Mouse (Mus musculus) c-Kit-positive CD71-negative TER-119-negative erythroid progenitor cells, embryonic 14.5 days (primary cell): ENCODE results near the gene Alkbh6.

Source experiments
- DNase-seq: peaks from one replicate; pipeline ENCODE4 v3.0.0-alpha.2; 2013; ENCODE audit warnings: low read depth

Gene Alkbh6

GRCm38 (mm10) chr7:30328379-30328778 lies 19.9 kb downstream of the Alkbh6 start:
- no peak for DNase-seq

DNA sequence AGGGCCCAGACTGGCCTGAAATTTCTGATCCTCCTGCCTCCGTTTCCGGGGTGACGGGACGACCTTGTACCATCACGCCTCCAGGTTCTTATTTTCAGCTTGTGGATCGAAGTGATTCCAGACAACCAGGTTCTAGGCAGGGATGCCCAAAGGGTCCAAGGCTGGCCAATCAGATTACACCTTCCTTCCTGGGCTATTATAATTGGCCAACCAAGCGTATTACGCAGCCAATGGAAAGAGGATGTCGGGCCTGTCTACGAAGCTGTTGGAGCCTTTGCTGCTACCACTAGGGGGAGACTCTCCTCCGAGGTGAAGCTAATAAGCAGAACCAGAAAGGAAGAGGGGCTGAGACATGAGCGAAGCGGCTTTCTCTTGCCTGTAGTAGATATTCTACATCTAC lies 23.4 kb downstream of the Alkbh6 start:
- DNase-seq, result peak; percentile 80

- no peak for DNase-seq
Measured at GRCm38 (mm10) chr7:30332622-30333259, 24.2 kb downstream of the Alkbh6 start.

DNA sequence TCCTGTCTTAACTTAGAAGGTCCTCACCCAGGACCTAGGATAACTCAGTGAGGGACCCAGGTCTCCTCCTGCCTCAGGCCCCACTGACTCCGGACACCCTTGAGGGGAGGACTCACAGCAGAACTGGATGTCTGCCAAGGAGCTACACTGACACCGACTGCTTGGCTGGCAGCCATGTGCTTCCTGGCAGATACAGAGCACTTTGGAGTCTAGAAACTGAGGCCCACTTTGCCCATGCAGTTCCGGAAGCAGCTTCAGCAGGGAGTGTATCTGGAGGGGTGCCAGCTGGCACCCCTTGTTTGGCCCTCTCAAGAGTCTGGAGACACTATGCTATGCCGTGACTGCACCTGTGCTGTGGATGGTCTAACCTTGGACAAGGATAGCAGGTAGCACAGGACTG lies 24.9 kb downstream of the Alkbh6 start:
- no peak for DNase-seq

DNA sequence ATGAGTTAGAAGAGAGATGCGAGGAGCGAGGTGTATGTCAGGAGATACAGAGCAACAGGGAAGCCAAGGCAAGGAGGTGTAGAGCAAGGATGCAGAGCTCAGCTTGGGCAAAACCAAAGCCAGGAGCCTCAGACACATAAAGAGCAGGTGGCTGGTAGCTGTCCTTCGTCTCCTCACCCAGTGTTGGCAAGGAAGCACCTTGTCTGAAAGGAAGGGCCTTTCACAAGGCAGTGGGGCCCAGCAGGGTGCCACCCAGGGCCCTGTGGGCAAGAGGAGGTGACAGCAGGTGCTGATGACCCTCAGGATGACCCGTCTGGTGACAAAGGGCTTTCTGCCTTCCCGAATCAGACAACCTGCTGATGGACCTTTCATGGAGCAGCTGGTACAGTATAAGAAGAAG lies 26.0 kb downstream of the Alkbh6 start:
- no peak for DNase-seq

GRCm38 (mm10) chr7:30335688-30336087 lies 27.2 kb downstream of the Alkbh6 start:
- no peak for DNase-seq

DNA sequence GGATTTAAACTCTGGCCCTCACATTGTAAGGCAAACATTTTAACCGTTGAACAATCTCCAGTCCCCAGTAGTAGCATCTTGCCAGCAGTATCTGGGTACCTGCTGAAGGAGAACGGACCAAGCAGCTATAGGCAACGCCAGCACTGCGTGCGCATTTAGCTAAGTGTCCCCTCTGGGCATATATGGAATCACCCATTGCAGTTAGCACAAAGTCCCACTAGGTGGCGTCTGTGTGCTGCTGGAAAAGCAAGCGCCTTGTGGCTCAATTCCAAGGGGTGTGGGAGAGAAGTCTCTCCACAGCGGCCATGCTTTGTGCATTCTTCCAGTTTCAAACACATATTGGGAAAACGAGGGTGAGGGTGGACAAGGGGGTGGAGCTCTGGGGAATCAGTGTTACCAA lies 27.9 kb downstream of the Alkbh6 start:
- peak; percentile 78 for DNase-seq

DNA sequence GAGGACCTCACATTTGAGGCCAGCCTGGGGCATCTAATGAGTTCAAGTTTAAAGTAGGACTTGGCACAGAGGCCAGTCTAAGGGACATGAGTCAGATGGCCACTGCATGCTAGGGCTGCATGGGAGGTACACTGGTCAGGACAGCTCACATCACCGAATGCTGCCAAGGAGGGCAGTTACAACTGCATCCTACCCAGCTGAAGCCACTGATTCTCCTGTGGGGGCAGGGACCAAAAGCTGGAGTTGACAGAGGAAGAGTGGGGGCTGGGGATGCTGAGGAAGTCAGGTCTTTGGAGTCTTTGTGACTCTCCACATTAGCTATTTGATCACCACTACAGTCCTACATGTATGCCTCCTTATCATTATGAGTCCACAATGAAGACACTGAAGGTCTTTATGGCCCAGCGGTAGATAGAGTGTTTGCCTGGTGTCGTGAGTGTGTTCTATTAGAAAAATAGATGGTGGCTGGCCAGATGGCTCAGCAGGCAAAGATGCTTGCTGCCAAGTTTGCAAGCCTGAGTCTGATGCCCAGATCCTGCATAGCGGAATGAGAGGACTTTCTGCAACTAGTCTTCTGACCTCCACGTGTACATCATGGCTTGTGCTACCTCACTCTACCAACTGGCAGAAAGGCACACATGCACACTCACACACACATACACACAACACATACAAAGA lies 31.1 kb downstream of the Alkbh6 start:
- DNase-seq, result no peak

DNA sequence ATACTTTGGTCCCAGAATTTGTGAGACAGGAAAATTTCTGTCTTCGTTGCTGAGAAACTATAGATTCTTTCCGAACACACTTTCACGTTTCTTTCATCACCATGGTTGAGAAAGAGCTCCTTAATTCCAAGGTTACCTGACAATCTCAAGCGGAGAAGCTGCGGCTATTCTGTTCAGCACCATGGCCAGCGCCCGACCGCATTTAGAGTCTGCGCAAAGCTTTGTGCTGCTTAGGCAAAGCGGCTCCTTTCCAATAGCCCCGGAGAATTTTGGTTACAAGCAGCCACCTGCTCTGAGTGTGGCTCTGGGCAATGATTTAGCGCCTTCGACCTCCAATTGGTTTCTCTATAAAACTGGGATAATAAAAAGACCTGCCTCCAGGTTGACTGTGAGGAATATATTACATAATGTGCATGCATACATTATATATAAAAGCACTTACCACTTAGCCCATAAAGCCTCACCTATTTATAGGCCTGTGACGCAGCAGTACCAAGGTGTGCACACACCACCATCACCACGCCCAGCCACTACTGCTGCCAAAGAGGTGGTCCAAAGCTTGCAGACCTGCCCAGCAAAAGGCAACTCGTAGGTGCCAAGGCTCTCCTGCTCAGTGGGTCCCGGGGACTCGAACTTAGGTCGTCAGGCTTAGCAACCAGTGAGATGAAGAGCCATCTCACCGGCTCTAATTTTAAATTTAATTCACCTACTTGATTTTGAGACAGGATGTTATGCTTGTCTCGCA lies 38.3 kb downstream of the Alkbh6 start:
- DNase-seq, result peak; percentile 77

GRCm38 (mm10) chr7:30347828-30348227 lies 39.3 kb downstream of the Alkbh6 start:
- DNase-seq, result peak; percentile 64

GRCm38 (mm10) chr7:30353279-30353822 lies 44.8 kb downstream of the Alkbh6 start:
- DNase-seq, result peak; percentile 49

- DNase-seq, result no peak
Measured at GRCm38 (mm10) chr7:30354059-30354458, 45.5 kb downstream of the Alkbh6 start.

DNA sequence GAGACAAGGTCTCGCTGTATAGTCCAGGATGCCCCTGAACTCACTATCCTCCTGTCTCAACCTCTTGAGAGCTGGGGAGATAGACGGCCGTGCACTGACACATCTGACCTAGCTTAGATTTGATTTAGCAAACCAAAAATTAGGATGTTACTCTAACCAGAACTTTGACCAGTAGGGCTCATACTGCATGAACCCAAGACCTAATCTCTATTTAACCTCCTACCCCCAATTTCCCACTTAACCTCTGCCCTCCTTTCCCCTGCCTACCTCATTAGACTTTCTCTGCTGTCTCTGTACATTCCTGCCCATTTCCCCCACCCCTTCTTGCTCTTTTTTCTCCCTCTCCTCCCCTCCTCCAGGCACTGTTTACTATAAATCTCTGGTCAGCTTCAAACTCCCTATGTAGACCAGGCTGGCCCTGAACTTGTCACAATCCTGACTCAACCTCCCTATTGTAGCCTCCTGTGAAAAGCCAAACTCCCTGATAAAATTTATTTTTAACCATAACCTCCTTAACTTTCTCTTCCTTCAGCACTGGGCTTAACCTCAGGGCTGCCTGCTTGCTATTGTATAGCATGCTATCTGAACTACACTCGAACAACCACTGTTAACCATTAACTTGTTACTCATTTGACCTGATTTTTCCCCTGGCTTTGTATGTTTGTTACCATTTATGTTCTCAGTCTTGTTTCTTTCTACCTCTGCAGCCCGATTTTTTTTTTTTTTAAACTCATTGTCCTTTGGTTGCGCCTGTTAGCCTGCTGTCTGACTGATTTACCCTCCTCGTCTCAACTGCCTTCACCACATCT lies 50.1 kb downstream of the Alkbh6 start:
- no peak for DNase-seq

DNA sequence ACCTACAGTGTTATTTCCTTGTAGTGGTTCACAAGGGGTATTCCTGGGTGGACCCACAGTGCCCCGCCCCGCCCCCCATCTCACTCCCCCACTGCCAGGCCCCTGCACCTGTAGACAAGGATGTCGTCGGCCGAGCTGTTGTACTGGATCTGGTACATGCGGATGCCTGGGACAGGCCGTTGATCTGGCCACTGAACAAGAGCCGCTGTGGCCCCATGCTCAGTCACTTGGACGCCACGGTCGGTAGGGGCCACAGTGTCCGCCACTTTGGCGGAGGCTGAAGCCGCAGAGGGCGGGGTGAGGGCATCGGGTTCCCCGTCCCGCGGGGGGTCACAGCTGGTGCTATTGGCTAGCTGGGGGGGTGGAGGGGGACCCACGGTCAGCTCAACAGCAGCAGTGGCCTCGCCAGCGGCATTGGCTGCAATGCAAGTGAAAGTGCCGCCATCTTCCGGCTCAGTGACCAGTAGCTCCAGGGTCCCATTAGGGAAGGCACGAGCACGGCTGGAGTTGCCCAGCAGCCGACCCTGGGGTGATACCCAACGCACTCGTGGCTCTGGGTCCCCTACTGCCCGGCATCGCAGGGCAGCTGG lies 50.9 kb downstream of the Alkbh6 start:
- DNase-seq, result no peak

GRCm38 (mm10) chr7:30360028-30360427 lies 51.5 kb downstream of the Alkbh6 start:
- no peak for DNase-seq

- no peak for DNase-seq
Measured at GRCm38 (mm10) chr7:30362652-30363343, 54.3 kb downstream of the Alkbh6 start, which contains the start of gene Lrfn3. Gene Lrfn3, minus strand, starts transcription at chr7:30362772.

DNA sequence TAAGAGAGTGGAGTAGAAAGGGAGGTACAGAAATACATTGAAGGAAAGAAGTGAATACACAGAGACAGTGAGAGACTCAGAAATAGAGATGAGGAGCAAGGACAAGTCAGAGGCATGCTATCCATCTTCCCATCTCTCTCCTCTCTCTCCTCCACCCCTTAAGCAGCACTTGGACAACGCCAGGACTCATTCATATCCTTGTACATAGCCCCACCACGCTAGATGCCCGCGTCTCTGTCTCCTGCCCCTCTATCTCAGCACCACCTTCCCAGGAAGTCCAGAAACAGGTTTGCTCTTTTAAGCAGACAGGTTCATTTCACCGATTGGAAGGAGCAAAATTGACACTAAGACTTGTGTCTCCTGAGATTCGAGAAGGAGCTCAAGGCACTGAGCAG lies 54.8 kb downstream of the Alkbh6 start:
- DNase-seq, result no peak
